Comparison of ENCODE assay signal across 9 mouse cellular contexts in genomic region chr3:34021259-34021828, GRCm38 (mm10). TPM values are rescaled to one million over a fixed set of nuclear protein-coding genes. Genes with fewer than 3 reads are reported as not detected.
A peak's percentile ranks its signal among the peaks of the same experiment; 100 is the strongest.
DNase-seq lines count a peak whose midpoint lies in the region; ATAC-seq and TF ChIP-seq lines count a peak whose summit lies in the region.
"Had no signal": no experiment of that assay in that cellular context is flagged by ENCODE, and none has a peak within 500 bp of the region (broad histone marks: within the 10 kb centered on the region; RNA-seq: fewer than 3 reads in every experiment).

No protein-coding gene starts in this region.

- DNase-seq in heart, postnatal 14 days, result no peak
- no peak for DNase-seq in right cerebral cortex, adult 18-20 months
- no peak for DNase-seq in cerebellum, postnatal 4 days (ENCODE audit: low spot score in 2 of 2)
- DNase-seq in thymus, postnatal 4 days, result no peak
- DNase-seq: cerebellum, postnatal 10 days had no signal

- peaks cover 40% of the 10 kb centered on the region for H3K4me1 ChIP-seq in heart, embryonic 15.5 days (replicated peaks)
- H3K4me1 ChIP-seq in bone marrow macrophage, adult 2 months (ENCODE audit: control insufficient read depth, insufficient read depth, low read length), result peaks cover 9% of the 10 kb centered on the region
- H3K4me1 ChIP-seq in hindbrain, embryonic 16.5 days (ENCODE audit: control insufficient read depth, insufficient read depth, low read depth, low read length), result peaks cover 8% of the 10 kb centered on the region
- H3K4me1 ChIP-seq in midbrain, embryonic 13.5 days (replicated peaks), result peaks cover 18% of the 10 kb centered on the region

- no peak for ATAC-seq in heart, embryonic 15.5 days (replicated peaks; ENCODE audit: insufficient number of reproducible peaks, insufficient read depth, low FRiP score, low read depth)
- ATAC-seq in hindbrain, embryonic 16.5 days, result no peak
- no peak for ATAC-seq in midbrain, embryonic 13.5 days

- peak overlapping the region; percentile 87 for H3K4me2 ChIP-seq in heart, embryonic 15.5 days
- peak overlapping the region; percentile 85 for H3K4me2 ChIP-seq in hindbrain, embryonic 16.5 days (ENCODE audit: low read length)
- H3K4me2 ChIP-seq in midbrain, embryonic 13.5 days (replicated peaks), result peak overlapping the region; percentile 80

- no peak for TF ChIP-seq POLR2A in bone marrow macrophage, adult 2 months (IDR thresholded peaks at IDR 0.05; ENCODE audit: borderline replicate concordance, low read depth, low read length)

- no peaks in the 10 kb centered on the region for H3K36me3 ChIP-seq in heart, embryonic 15.5 days
- no peaks in the 10 kb centered on the region for H3K36me3 ChIP-seq in hindbrain, embryonic 16.5 days (ENCODE audit: control insufficient read depth, insufficient read depth, low read length)
- H3K36me3 ChIP-seq in midbrain, embryonic 13.5 days, result no peaks in the 10 kb centered on the region

- intact Hi-C loops in heart, postnatal 14 days (cut with DNase I), result loop anchor here (10.0 kb wide), 1 partner anchor 53 kb away; no protein-coding TSS in a partner anchor

- 44% methylated on average over 4 of the region's 4 CpGs for WGBS in heart, embryonic 15.5 days
- 68% methylated on average over 4 of the region's 4 CpGs for WGBS in hindbrain, embryonic 16.5 days
- WGBS in midbrain, embryonic 13.5 days, result 73% methylated on average over 4 of the region's 4 CpGs

- H3K27ac ChIP-seq in heart, embryonic 15.5 days, result no peak overlapping the region
- H3K27ac ChIP-seq in bone marrow macrophage, adult 2 months (ENCODE audit: insufficient read depth, low read depth, low read length), result no peak overlapping the region
- no peak overlapping the region for H3K27ac ChIP-seq in hindbrain, embryonic 16.5 days (ENCODE audit: low read depth, low read length)
- no peak overlapping the region for H3K27ac ChIP-seq in midbrain, embryonic 13.5 days

- H3K27me3 ChIP-seq in heart, embryonic 15.5 days, result no peaks in the 10 kb centered on the region
- H3K27me3 ChIP-seq in hindbrain, embryonic 16.5 days (replicated peaks; ENCODE audit: control insufficient read depth, insufficient read depth, low read length), result no peaks in the 10 kb centered on the region
- H3K27me3 ChIP-seq in midbrain, embryonic 13.5 days, result no peaks in the 10 kb centered on the region

- TF ChIP-seq CTCF in bone marrow macrophage, adult 2 months (IDR thresholded peaks at IDR 0.05; ENCODE audit: low read depth, low read length), result no peak

- peak overlapping the region; percentile 93 for H3K4me3 ChIP-seq in heart, embryonic 15.5 days
- H3K4me3 ChIP-seq in bone marrow macrophage, adult 2 months (ENCODE audit: insufficient read depth, low read length), result peak overlapping the region; percentile 96; the same call in 1 of the 2 replicates
- peak overlapping the region; percentile 98 for H3K4me3 ChIP-seq in hindbrain, embryonic 16.5 days (ENCODE audit: low read length)
- H3K4me3 ChIP-seq in midbrain, embryonic 13.5 days (replicated peaks), result peak overlapping the region; percentile 97

- H3K9ac ChIP-seq in heart, embryonic 15.5 days, result peak overlapping the region; percentile 99
- H3K9ac ChIP-seq in hindbrain, embryonic 16.5 days (ENCODE audit: low read depth, low read length), result peak overlapping the region; percentile 98; the same call in 1 of the 2 replicates
- peak overlapping the region; percentile 98 for H3K9ac ChIP-seq in midbrain, embryonic 13.5 days (replicated peaks)

- H3K9me3 ChIP-seq in heart, embryonic 15.5 days (replicated peaks), result no peaks in the 10 kb centered on the region
- no peaks in the 10 kb centered on the region for H3K9me3 ChIP-seq in hindbrain, embryonic 16.5 days (ENCODE audit: control insufficient read depth, low read length)
- H3K9me3 ChIP-seq in midbrain, embryonic 13.5 days, result no peaks in the 10 kb centered on the region

RNA-seq across cellular contexts. Expression of gene Fxr1, which starts 1.6 kb away (rescaled TPM):
- 64.5 and 67.8 TPM in 2 replicates for polyA plus RNA-seq in heart, embryonic 15.5 days (2015; fragmentation: Nextera tagmentation; extraction: Ambion mirVana)
- 100 to 1,000 TPM; 158 to 160 TPM for total RNA-seq in heart, postnatal 14 days (2021)
- polyA plus RNA-seq in bone marrow macrophage, adult 2 months (2012; ENCODE audit: insufficient read depth, insufficient read length, missing spikeins), result 113 and 116 TPM in 2 replicates
- polyA plus RNA-seq in hindbrain, embryonic 16.5 days (2015; fragmentation: Nextera tagmentation; extraction: Ambion mirVana), result 31.8 and 35.4 TPM in 2 replicates
- 45.5 and 45.8 TPM in 2 replicates for polyA plus RNA-seq in midbrain, embryonic 13.5 days (2015; fragmentation: Nextera tagmentation; extraction: Ambion mirVana)

RNA-seq across cellular contexts. Expression of gene Dnajc19, which starts 59.8 kb away (rescaled TPM):
- 106 and 123 TPM in 2 replicates for polyA plus RNA-seq in heart, embryonic 15.5 days (2015; fragmentation: Nextera tagmentation; extraction: Ambion mirVana)
- 100 to 1,000 TPM; 118 to 132 TPM for total RNA-seq in heart, postnatal 14 days (2021)
- polyA plus RNA-seq in bone marrow macrophage, adult 2 months (2012; ENCODE audit: insufficient read depth, insufficient read length, missing spikeins), result 80.6 and 84.8 TPM in 2 replicates
- 111 and 127 TPM in 2 replicates for polyA plus RNA-seq in hindbrain, embryonic 16.5 days (2015; fragmentation: Nextera tagmentation; extraction: Ambion mirVana)
- polyA plus RNA-seq in midbrain, embryonic 13.5 days (2015; fragmentation: Nextera tagmentation; extraction: Ambion mirVana), result 132 and 146 TPM in 2 replicates
